Mouse (Mus musculus): Measurements from ENCODE around the gene A930017K11Rik.

GRCm38 (mm10) chr17:25903061-25903460 is 49.3 kb downstream of the A930017K11Rik start:
- TF ChIP-seq CTCF (conservative IDR thresholded peaks at IDR 0.05; ENCODE audit: insufficient read depth, insufficient read length, low read depth, low read length) (no peak), POLR2A (IDR thresholded peaks at IDR 0.05; ENCODE audit: low read depth, low read length) (no peak)

All from kidney, adult 2 months (tissue).